Mouse (Mus musculus): ENCODE measurements around the gene Slc1a7.

DNA sequence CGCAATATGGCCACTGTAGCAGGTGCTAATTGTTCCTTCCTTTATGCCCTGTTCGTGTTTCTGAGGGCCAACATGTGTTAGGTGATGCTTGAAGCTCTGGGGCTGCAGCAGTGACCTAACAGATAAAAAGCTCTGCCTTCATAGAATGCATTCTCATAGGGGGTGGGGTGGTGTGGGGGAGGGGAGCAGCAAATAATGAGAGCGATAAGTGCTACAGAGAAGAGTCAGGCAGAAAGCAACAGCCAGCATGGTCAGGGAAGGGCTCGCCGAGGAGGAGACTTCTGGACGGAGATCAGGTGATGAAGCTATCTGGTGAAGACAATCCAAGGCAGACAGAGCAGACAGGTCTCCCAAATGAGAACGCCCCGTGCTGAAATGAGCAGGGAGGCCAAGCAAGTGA, 84.5 kb downstream of the Slc1a7 start:
- no peak for TF ChIP-seq CTCF (IDR thresholded peaks at IDR 0.05; ENCODE audit: low read depth, low read length)
- TF ChIP-seq POLR2A (IDR thresholded peaks at IDR 0.05; ENCODE audit: extremely low read depth, insufficient read depth, low read length), result no peak

All from liver, adult 2 months (tissue).